Mouse (Mus musculus) macrophage (primary cell): ENCODE measurements around the gene Zfp69. TPM values are rescaled to one million over a fixed set of nuclear protein-coding genes. Genes with fewer than 3 reads are reported as not detected.

ENCODE experiments used
- H3K27ac ChIP-seq: fragments of 350-480 bp; formaldehyde crosslinking; 2 replicates; pipeline ENCODE4 v1.9.0; 2021
- H3K36me3 ChIP-seq: fragments of 350-480 bp; formaldehyde crosslinking; 2 replicates; pipeline ENCODE4 v1.9.0; 2021; ENCODE audit errors: inconsistent target
- H3K4me3 ChIP-seq: fragments of 350-480 bp; formaldehyde crosslinking; 2 replicates; pipeline ENCODE4 v1.9.0; 2021; ENCODE audit errors: inconsistent target
- H3K79me2 ChIP-seq: fragments of 350-480 bp; formaldehyde crosslinking; 2 replicates; pipeline ENCODE4 v1.9.0; 2021; ENCODE audit errors: inconsistent target
- WGBS: methylation state at CpG from one replicate; pipeline ENCODE4 v1.1.7; 2026; ENCODE audit warnings: inconsistent platforms; ENCODE audit not compliant: missing documents; 5-methylcytosine and 5-hydroxymethylcytosine counted together
- polyA plus RNA-seq: library from polyadenylated mRNA; stranded (reverse); fragments of 250-400 nt; gene quantifications from 3 replicates; pipeline ENCODE4 v1.2.4, GENCODE M21; 2018; ENCODE audit warnings: inconsistent platforms

Zfp69 gene
- polyA plus RNA-seq, 1 experiment from 2014 or later = 0.59 TPM

DNA sequence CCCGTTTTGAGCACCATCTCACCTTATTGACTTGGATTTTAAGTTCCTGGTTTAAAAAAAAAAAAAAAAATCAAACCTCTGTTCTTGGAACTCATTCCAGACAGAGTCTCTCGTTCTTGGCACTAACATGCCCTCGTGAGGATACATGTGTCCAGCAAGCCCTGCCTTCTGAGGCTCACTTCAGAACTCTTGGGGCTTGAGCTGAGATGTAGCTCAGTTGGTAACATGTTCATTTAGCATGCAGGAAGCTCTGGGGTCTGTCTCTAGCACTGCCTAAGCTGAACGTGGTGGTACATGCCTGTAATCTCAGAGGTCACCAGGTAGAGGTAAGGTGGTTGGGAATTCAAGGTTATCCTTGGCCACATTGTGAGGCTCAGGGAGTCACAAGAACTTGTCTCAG, 65.4 kb downstream of the Zfp69 start:
- no peak overlapping the region for H3K4me3 ChIP-seq
- 42% methylated on average over 4 of the region's 4 CpGs for WGBS

GRCm38 (mm10) chr4:120885208-120886120, 66.0 kb downstream of the Zfp69 start:
- Histone ChIP-seq H3K36me3 (no peaks in the 10 kb centered on the region), H3K79me2 (no peaks in the 10 kb centered on the region), H3K27ac (no peak overlapping the region), H3K4me3 (no peak overlapping the region)
- WGBS = 54% methylated on average over 13 of the region's 13 CpGs

More for the DNA sequence above, 65.4 kb downstream of the Zfp69 start:
- no peaks in the 10 kb centered on the region for H3K79me2 ChIP-seq
- H3K36me3 ChIP-seq = no peaks in the 10 kb centered on the region
- H3K27ac ChIP-seq = no peak overlapping the region

DNA sequence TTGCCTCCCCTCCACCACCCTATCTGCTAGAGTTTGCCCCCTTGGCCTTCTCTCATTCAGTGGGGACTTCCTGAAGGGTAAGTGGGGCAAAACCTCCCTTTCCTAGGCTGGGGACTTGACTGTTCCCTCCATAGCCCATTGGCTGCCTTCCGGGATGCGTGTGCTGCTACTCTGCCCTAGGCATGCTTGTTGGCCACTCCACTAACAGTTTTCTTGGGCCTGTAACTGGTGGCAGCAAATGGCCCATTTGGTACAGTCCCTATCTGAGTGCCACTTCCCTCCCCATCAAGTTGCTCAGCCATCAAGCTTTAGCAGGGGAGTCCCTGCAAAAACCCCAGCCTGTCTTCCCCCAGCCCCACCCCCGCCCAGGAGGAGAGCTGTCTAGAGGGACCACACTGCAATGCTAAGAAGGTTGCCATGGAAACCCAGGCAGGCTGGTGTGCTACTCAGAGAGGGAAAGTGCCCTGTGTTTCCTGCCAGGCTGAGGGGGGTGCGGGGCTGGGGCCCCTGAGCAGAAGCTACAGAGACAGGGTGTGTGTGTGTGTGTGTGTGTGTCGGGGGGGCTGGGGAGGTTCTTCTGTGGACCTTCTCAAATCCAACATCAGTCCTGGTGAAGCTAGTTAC, 69.4 kb downstream of the Zfp69 start:
- Histone ChIP-seq H3K4me3 (no peak overlapping the region), H3K79me2 (no peaks in the 10 kb centered on the region), H3K27ac (no peak overlapping the region), H3K36me3 (no peaks in the 10 kb centered on the region)
- 66% methylated on average over 5 of the region's 5 CpGs for WGBS

DNA sequence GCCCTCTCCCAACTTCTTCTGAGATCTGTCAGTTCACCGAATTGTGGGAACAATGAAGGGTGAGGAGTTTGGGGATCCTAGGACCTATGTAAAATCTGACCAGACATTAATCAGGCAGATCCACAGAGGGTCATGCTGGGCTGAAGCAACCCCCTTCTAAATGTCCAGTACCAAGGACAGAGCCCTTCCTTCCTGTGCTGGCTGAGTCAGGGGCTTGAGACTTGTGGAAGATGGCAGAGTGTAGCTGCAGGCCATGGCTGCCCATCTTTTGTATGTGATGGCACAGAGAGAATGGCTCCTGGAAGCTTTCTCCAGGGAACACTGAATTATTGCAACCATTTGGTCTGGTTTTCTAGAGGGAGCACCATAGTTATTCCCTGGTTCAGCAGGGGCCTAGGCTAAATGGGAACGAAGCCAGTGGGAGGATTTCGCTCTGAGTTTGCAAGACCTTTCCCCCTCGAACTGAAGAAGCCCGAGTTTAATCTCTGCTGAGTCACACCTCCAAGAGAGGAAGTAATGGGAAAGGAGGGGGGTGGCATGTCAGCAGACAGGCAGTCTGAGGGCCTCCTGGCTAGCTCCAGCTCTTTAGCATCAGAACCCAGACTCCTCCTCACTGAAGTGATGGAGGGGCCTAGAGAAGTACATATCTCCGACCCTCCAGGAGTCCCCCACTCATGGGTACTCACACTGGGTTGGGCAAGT, 70.6 kb downstream of the Zfp69 start:
- Histone ChIP-seq H3K4me3 (no peak overlapping the region), H3K27ac (no peak overlapping the region), H3K36me3 (no peaks in the 10 kb centered on the region), H3K79me2 (no peaks in the 10 kb centered on the region)
- 20% methylated on average over 6 of the region's 6 CpGs for WGBS

Other genes starting within 250 kb of the Zfp69 start
- not detected in 3 replicates for gene Kcnq4, start 203.1 kb downstream of the Zfp69 start, polyA plus RNA-seq
- gene Nfyc, start 120.1 kb downstream of the Zfp69 start, polyA plus RNA-seq = 20.0 to 28.3 TPM (median 28.1 TPM) in 3 replicates
- 0.49 to 0.67 TPM (median 0.54 TPM) in 3 replicates for gene Rims3, start 96.9 kb downstream of the Zfp69 start, polyA plus RNA-seq
- 14.3 to 16.1 TPM (median 15.1 TPM) in 3 replicates for gene Exo5, start 26.7 kb downstream of the Zfp69 start, polyA plus RNA-seq
- 87.2 to 154 TPM (median 91.9 TPM) in 3 replicates for gene Smap2, start 65.5 kb upstream of the Zfp69 start, polyA plus RNA-seq
- 0.04 TPM in 1 of 3 replicates, not detected in the others for gene Col9a2, start 87.7 kb upstream of the Zfp69 start, polyA plus RNA-seq
- gene Zmpste24, start 146.5 kb upstream of the Zfp69 start, polyA plus RNA-seq = 32.2 to 46.9 TPM (median 39.3 TPM) in 3 replicates
- gene Tmco2, start 157.5 kb upstream of the Zfp69 start, polyA plus RNA-seq = not detected in 3 replicates